Mouse (Mus musculus): ENCODE results near the gene Pdgfa.

- TF ChIP-seq CTCF (IDR thresholded peaks at IDR 0.05; ENCODE audit: insufficient read depth, low read length) = no peak
- TF ChIP-seq POLR2A (IDR thresholded peaks at IDR 0.05; ENCODE audit: borderline replicate concordance, extremely low read depth, low read depth, low read length) = no peak
Observed at GRCm38 (mm10) chr5:138993371-138994107, 3.6 kb downstream of the Pdgfa start.
